Mouse (Mus musculus) CH12.LX (cell line): ENCODE results near the gene Sesn2. TPM values are rescaled to one million over a fixed set of nuclear protein-coding genes. Genes with fewer than 3 reads are reported as not detected.

Experiments used
- DNase-seq: peaks from one replicate; pipeline ENCODE4 v3.0.0-alpha.2; 2013; ENCODE audit errors: extremely low read depth
- H3K27ac ChIP-seq: 2 replicates; pipeline ENCODE4 v1.5.1; 2012; ENCODE audit warnings: low read depth, mild to moderate bottlenecking, control low read depth, moderate library complexity; ENCODE audit not compliant: insufficient read depth
- H3K27me3 ChIP-seq: replicated peaks from 2 replicates; pipeline ENCODE3; 2012; ENCODE audit warnings: inconsistent platforms
- H3K36me3 ChIP-seq, 2 experiments: replicated peaks in 1 of 2; 2 replicates each; pipeline versions ENCODE3 to v1.6.1; 2012; ENCODE audit warnings: inconsistent platforms in 1 of 2, low read length in 1 of 2, mild to moderate bottlenecking in 1 of 2, mixed read lengths in 1 of 2, moderate library complexity in 1 of 2; ENCODE audit not compliant: control insufficient read depth in 1 of 2, insufficient read depth in 1 of 2
- H3K4me1 ChIP-seq, 2 experiments: 2 replicates each; pipeline ENCODE4 v1.6.1; 2012; ENCODE audit warnings: inconsistent platforms in 1 of 2, moderate library complexity in 1 of 2; ENCODE audit not compliant: insufficient read depth in 2 of 2, control insufficient read depth in 1 of 2
- H3K4me2 ChIP-seq: 2 replicates; pipeline ENCODE4 v1.6.1; 2012; ENCODE audit warnings: low read depth, mild to moderate bottlenecking, control low read depth; ENCODE audit not compliant: poor library complexity, insufficient read depth, severe bottlenecking
- H3K4me3 ChIP-seq, 3 experiments: fragments of 150-350 bp in 1 of 3; sonication (generic) in 1 of 3; replicated peaks in 1 of 3; 2 replicates each; pipeline versions ENCODE3 to v1.5.1; 2011 to 2012; ENCODE audit warnings: low read depth in 2 of 3, low read length in 2 of 3, mild to moderate bottlenecking in 2 of 3, moderate library complexity in 2 of 3, control low read depth in 1 of 3, improper control_type of control experiment in 1 of 3, inconsistent platforms in 1 of 3, mixed read lengths in 1 of 3; ENCODE audit not compliant: poor library complexity in 1 of 3
- H3K79me2 ChIP-seq: replicated peaks from 2 replicates; pipeline ENCODE4 v1.6.1; 2012; ENCODE audit warnings: mild to moderate bottlenecking, moderate library complexity; ENCODE audit not compliant: control insufficient read depth, poor library complexity, insufficient read depth, severe bottlenecking; ENCODE audit errors: extremely low read depth
- H3K9ac ChIP-seq: 2 replicates; pipeline ENCODE4 v1.6.1; 2012; ENCODE audit warnings: low read depth, mild to moderate bottlenecking, control low read depth, moderate library complexity; ENCODE audit not compliant: insufficient read depth
- H3K9me3 ChIP-seq: replicated peaks from 2 replicates; pipeline ENCODE3; 2012; ENCODE audit warnings: low read length, inconsistent platforms, mixed read lengths
- CTCF ChIP-seq, 2 experiments: IDR thresholded peaks in 1 of 2; conservative IDR thresholded peaks in 1 of 2; 2 replicates each; pipeline ENCODE4 v1.5.1; 2011 to 2012; ENCODE audit warnings: low read depth in 2 of 2, low read length in 2 of 2, improper control_type of control experiment in 1 of 2, inconsistent platforms in 1 of 2, mild to moderate bottlenecking in 1 of 2, moderate library complexity in 1 of 2
- ELF1 ChIP-seq: IDR thresholded peaks from 2 replicates; pipeline ENCODE4 v1.6.1; 2014; ENCODE audit warnings: low read depth, mild to moderate bottlenecking, inconsistent platforms, low read length, improper control_type of control experiment
- EP300 ChIP-seq: IDR thresholded peaks from 2 replicates; pipeline ENCODE4 v1.6.1; 2011; ENCODE audit warnings: low read length, improper control_type of control experiment
- GABPA ChIP-seq: IDR thresholded peaks from 2 replicates; pipeline ENCODE4 v1.6.1; 2012; ENCODE audit warnings: low read depth, low read length, improper control_type of control experiment, inconsistent platforms; ENCODE audit not compliant: insufficient replicate concordance
- HCFC1 ChIP-seq: IDR thresholded peaks from 2 replicates; pipeline ENCODE4 v1.6.1; 2012; ENCODE audit warnings: low read depth, mild to moderate bottlenecking, inconsistent platforms, low read length, improper control_type of control experiment
- IRF4 ChIP-seq: IDR thresholded peaks from 2 replicates; pipeline ENCODE4 v1.6.1; 2014; ENCODE audit warnings: low read depth, mild to moderate bottlenecking, inconsistent platforms, low read length, improper control_type of control experiment
- JUN ChIP-seq: IDR thresholded peaks from 2 replicates; pipeline ENCODE4 v1.6.1; 2011; ENCODE audit warnings: low read depth, mild to moderate bottlenecking, low read length, improper control_type of control experiment, moderate library complexity; ENCODE audit not compliant: insufficient read depth
- JUND ChIP-seq: conservative IDR thresholded peaks from 2 replicates; pipeline ENCODE4 v1.6.1; 2011; ENCODE audit warnings: low read depth, low read length, improper control_type of control experiment
- MAFK ChIP-seq: IDR thresholded peaks from 2 replicates; pipeline ENCODE4 v1.6.1; 2011; ENCODE audit warnings: low read length, improper control_type of control experiment; ENCODE audit not compliant: insufficient replicate concordance
- MAZ ChIP-seq: IDR thresholded peaks from 2 replicates; pipeline ENCODE4 v1.6.1; 2012; ENCODE audit warnings: low read depth, mild to moderate bottlenecking, inconsistent platforms, low read length, improper control_type of control experiment, moderate library complexity
- MEF2A ChIP-seq: IDR thresholded peaks from 2 replicates; pipeline ENCODE4 v1.6.1; 2014; ENCODE audit warnings: low read depth, mild to moderate bottlenecking, inconsistent platforms, low read length, improper control_type of control experiment, borderline replicate concordance
- NRF1 ChIP-seq: IDR thresholded peaks from 2 replicates; pipeline ENCODE4 v1.6.1; 2014; ENCODE audit warnings: low read depth, mild to moderate bottlenecking, inconsistent platforms, low read length, improper control_type of control experiment, moderate library complexity
- POLR2AphosphoS2 ChIP-seq: IDR thresholded peaks from 2 replicates; pipeline ENCODE4 v1.6.1; 2011; ENCODE audit warnings: low read depth, low read length, improper control_type of control experiment
- RAD21 ChIP-seq: IDR thresholded peaks from 2 replicates; pipeline ENCODE4 v1.6.1; 2011; ENCODE audit warnings: low read depth, mild to moderate bottlenecking, low read length, improper control_type of control experiment, moderate library complexity
- SIN3A ChIP-seq: IDR thresholded peaks from 2 replicates; pipeline ENCODE4 v1.6.1; 2012; ENCODE audit warnings: low read length, improper control_type of control experiment, inconsistent platforms
- TCF12 ChIP-seq: IDR thresholded peaks from 2 replicates; pipeline ENCODE4 v1.6.1; 2014; ENCODE audit warnings: low read depth, mild to moderate bottlenecking, inconsistent platforms, low read length, improper control_type of control experiment
- UBTF ChIP-seq: IDR thresholded peaks from 2 replicates; pipeline ENCODE4 v1.6.1; 2012; ENCODE audit warnings: low read depth, mild to moderate bottlenecking, inconsistent platforms, low read length, improper control_type of control experiment, moderate library complexity
- ZMIZ1 ChIP-seq: IDR thresholded peaks from 2 replicates; pipeline ENCODE4 v1.6.1; 2012; ENCODE audit warnings: low read depth, mild to moderate bottlenecking, inconsistent platforms, low read length, improper control_type of control experiment
- ZNF384 ChIP-seq: IDR thresholded peaks from 2 replicates; pipeline ENCODE4 v1.6.1; 2012; ENCODE audit warnings: low read depth, low read length, improper control_type of control experiment, inconsistent platforms
- dilution Hi-C: fragments of 300-500 bp; cut with MboI; formaldehyde crosslinking; loops from 2 replicates; pipeline ENCODE4 v1.14.3; 2020; ENCODE audit warnings: low sequenced_read_pairs; ENCODE audit not compliant: extremely low pct_unique_long_range_greater_than_20kb, extremely low pct_ligation_motif_present
- in situ Hi-C: fragments of 300-500 bp; cut with MboI; formaldehyde crosslinking; loops from 3 replicates; pipeline ENCODE4 v1.14.3; 2019; ENCODE audit warnings: low sequenced_read_pairs, low pct_ligation_motif_present, low pct_unique_long_range_greater_than_20kb, mixed read lengths
- polyA plus RNA-seq: library from polyadenylated mRNA; unstranded; fragments of >175 nt; gene quantifications from 2 replicates; pipeline ENCODE4 v1.2.1, GENCODE M21; 2012; ENCODE audit warnings: low read depth; ENCODE audit not compliant: insufficient read length
- total RNA-seq, 2 experiments: library from RNA; depleted of rRNA; stranded (reverse); fragments of 300-350 nt in 1 of 2; fragments of >200 nt in 1 of 2; gene quantifications; 2 replicates each; pipeline ENCODE4 v1.2.3; 2012 to 2014

Gene Sesn2
- total and polyA plus RNA-seq, 3 experiments: 35.6 to 68.1 (median 40.1) TPM

DNA sequence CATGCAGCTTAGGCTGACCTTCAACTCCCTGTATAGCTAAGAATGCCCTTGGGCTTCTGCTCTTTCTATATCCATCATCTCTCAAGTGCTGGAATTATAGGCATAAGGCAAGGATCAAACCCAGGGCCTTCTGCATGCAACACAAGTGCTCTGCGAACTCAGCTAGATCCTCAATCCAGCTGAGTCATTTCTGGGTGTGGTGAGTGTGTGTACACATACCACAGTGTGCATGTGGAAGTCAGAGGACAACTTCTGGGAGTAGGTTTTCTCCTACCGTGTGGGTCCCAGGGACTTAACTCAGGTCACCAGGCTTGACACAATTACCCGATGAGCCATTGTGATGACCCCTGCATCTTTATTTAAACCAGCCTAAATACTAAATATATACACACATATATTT is 60.5 kb downstream of the Sesn2 start:
- Histone ChIP-seq H3K4me2 (no peak overlapping the region), H3K79me2 (no peaks in the 10 kb centered on the region), H3K27me3 (no peaks in the 10 kb centered on the region), H3K27ac (no peak overlapping the region), H3K36me3 (no peaks in the 10 kb centered on the region), H3K4me1 (no peaks in the 10 kb centered on the region), H3K4me3 (no peak overlapping the region), H3K9me3 (no peaks in the 10 kb centered on the region), H3K9ac (no peak overlapping the region)
- TF ChIP-seq ZNF384: no peak
- TF ChIP-seq TCF12: no peak
- no peak for TF ChIP-seq RAD21
- in situ Hi-C loops (no loop called here), dilution Hi-C loops (no loop called here)
- DNase-seq: no peak

DNA sequence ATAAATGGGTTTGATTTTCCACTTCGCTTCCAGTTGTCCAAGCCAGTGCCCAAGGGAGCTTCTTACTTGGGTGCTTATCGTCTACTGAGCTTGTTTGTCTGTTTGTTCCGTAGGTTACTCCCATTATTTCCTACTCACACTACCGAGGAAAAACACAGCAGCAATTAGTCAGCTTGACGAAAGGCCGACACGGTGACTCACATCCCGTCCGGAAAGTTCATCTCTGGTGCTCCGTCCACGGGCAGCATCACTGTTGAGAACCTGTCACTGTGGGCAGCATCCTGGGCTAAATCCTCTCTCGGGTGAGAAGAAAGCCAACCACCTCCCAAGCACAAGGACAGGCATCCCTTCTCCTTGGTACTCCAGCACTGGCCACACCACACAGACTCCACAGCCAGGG is 64.2 kb downstream of the Sesn2 start:
- Histone ChIP-seq H3K27ac (no peak overlapping the region), H3K4me2 (no peak overlapping the region), H3K27me3 (no peaks in the 10 kb centered on the region), H3K9ac (no peak overlapping the region), H3K9me3 (no peaks in the 10 kb centered on the region)
- TF ChIP-seq NRF1 (no peak), RAD21 (no peak), UBTF (no peak), ELF1 (no peak), JUN (no peak), EP300 (no peak), GABPA (no peak)
- TF ChIP-seq, all 38 proteins: peak for 0
- DNase-seq: no peak
- Histone ChIP-seq H3K79me2 (no peaks in the 10 kb centered on the region), H3K4me1 (no peaks in the 10 kb centered on the region), H3K36me3 (no peaks in the 10 kb centered on the region), H3K4me3 (no peak overlapping the region)
- dilution Hi-C loops (no loop called here), in situ Hi-C loops (no loop called here)

DNA sequence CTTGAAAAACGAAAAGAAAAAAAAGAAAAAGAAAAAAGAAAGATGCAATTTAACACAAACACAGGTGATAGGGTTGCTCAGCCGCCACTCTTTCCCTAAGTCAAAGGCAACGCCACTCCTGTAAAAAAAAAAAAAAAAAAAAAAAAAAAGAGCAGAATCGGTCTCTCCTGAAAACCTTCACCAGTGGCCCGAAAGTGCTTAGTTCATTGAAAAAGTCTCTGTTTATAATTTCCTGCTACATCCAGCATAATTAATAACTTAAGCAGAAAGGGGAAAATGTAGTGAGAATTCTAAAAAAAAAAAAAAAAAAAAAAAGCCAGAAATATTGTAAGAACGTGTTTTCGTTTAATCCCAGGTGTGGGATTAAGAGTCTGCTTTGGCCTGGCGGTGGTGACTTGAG is 65.8 kb downstream of the Sesn2 start:
- in situ Hi-C loops: no loop called here

More for the DNA sequence above, 65.8 kb downstream of the Sesn2 start:
- H3K79me2 ChIP-seq: no peaks in the 10 kb centered on the region
- H3K27me3 ChIP-seq: no peaks in the 10 kb centered on the region
- H3K9me3 ChIP-seq: no peaks in the 10 kb centered on the region
- H3K4me1 ChIP-seq: no peaks in the 10 kb centered on the region
- H3K36me3 ChIP-seq: no peaks in the 10 kb centered on the region
- no peak overlapping the region for H3K27ac ChIP-seq
- no peak overlapping the region for H3K4me3 ChIP-seq
- dilution Hi-C loops: no loop called here
- no peak overlapping the region for H3K4me2 ChIP-seq
- no peak for DNase-seq
- H3K9ac ChIP-seq: no peak overlapping the region
- TF ChIP-seq NRF1: no peak
- no peak for TF ChIP-seq GABPA
- TF ChIP-seq JUND: no peak
- TF ChIP-seq ELF1: no peak
- TF ChIP-seq POLR2AphosphoS2: no peak
- no peak for TF ChIP-seq SIN3A
- no peak for TF ChIP-seq MAFK
- TF ChIP-seq CTCF (conservative IDR thresholded peaks at IDR 0.05 in 1 of 2, IDR thresholded peaks at IDR 0.05 in 1 of 2; ENCODE audit: low read depth in 2 of 2, low read length in 2 of 2): no peak
- no peak for TF ChIP-seq ZMIZ1
- no peak for TF ChIP-seq HCFC1
- TF ChIP-seq MAZ: no peak
- TF ChIP-seq IRF4: no peak
- TF ChIP-seq EP300: no peak
- no peak for TF ChIP-seq MEF2A
